Mouse (Mus musculus): ENCODE results near the gene Ssna1. TPM values are rescaled to one million over a fixed set of nuclear protein-coding genes. Genes with fewer than 3 reads are reported as not detected.

Gene Ssna1
- total RNA-seq (2015; ENCODE audit: low replicate concordance) = 114 and 128 TPM in 2 replicates
- total RNA-seq (2017; ENCODE audit: low replicate concordance) = 46.2 and 81.0 TPM in 2 replicates

- peak; percentile 90 for ATAC-seq (replicated peaks; ENCODE audit: low FRiP score, poor library complexity, severe bottlenecking)
Observed at GRCm38 (mm10) chr2:25271827-25272511, at the start of gene Ssna1, which contains the start of gene Anapc2. TSS of gene Ssna1 (minus strand) at chr2:25272438. TSS of gene Anapc2 (plus strand) at chr2:25272478.

- no peak for ATAC-seq (replicated peaks; ENCODE audit: low FRiP score, poor library complexity, severe bottlenecking)
Observed at GRCm38 (mm10) chr2:25320084-25320483, 47.8 kb upstream of the Ssna1 start.

GRCm38 (mm10) chr2:25318971-25319773 lies 46.9 kb upstream of the Ssna1 start, which contains the start of gene Grin1:
TSS of gene Grin1 (minus strand) at chr2:25319187.
- ATAC-seq (replicated peaks; ENCODE audit: low FRiP score, poor library complexity, severe bottlenecking) = no peak

- no peak for ATAC-seq (replicated peaks; ENCODE audit: low FRiP score, poor library complexity, severe bottlenecking)
Observed at GRCm38 (mm10) chr2:25318119-25318966, 46.1 kb upstream of the Ssna1 start.

- ATAC-seq (replicated peaks; ENCODE audit: low FRiP score, poor library complexity, severe bottlenecking) = no peak
Observed at GRCm38 (mm10) chr2:25311491-25311891, 39.3 kb upstream of the Ssna1 start.

GRCm38 (mm10) chr2:25310969-25311368 lies 38.7 kb upstream of the Ssna1 start:
- no peak for ATAC-seq (replicated peaks; ENCODE audit: low FRiP score, poor library complexity, severe bottlenecking)

GRCm38 (mm10) chr2:25310180-25310579 lies 37.9 kb upstream of the Ssna1 start:
- no peak for ATAC-seq (replicated peaks; ENCODE audit: low FRiP score, poor library complexity, severe bottlenecking)

GRCm38 (mm10) chr2:25305587-25306359 lies 33.5 kb upstream of the Ssna1 start:
- ATAC-seq (replicated peaks; ENCODE audit: low FRiP score, poor library complexity, severe bottlenecking) = no peak

- 0 out of 2 replicates have a peak, but pooled peaks have one; percentile 7 for ATAC-seq (replicated peaks; ENCODE audit: low FRiP score, poor library complexity, severe bottlenecking)
Observed at GRCm38 (mm10) chr2:25304657-25305541, 32.7 kb upstream of the Ssna1 start.

- ATAC-seq (replicated peaks; ENCODE audit: low FRiP score, poor library complexity, severe bottlenecking) = no peak
Observed at GRCm38 (mm10) chr2:25303931-25304656, 31.9 kb upstream of the Ssna1 start.

- no peak for ATAC-seq (replicated peaks; ENCODE audit: low FRiP score, poor library complexity, severe bottlenecking)
Observed at GRCm38 (mm10) chr2:25303452-25303851, 31.2 kb upstream of the Ssna1 start.

GRCm38 (mm10) chr2:25298046-25298445 lies 25.8 kb upstream of the Ssna1 start:
- no peak for ATAC-seq (replicated peaks; ENCODE audit: low FRiP score, poor library complexity, severe bottlenecking)

GRCm38 (mm10) chr2:25297093-25297492 lies 24.9 kb upstream of the Ssna1 start:
- ATAC-seq (replicated peaks; ENCODE audit: low FRiP score, poor library complexity, severe bottlenecking) = no peak

- ATAC-seq (replicated peaks; ENCODE audit: low FRiP score, poor library complexity, severe bottlenecking) = no peak
Observed at GRCm38 (mm10) chr2:25293706-25294105, 21.5 kb upstream of the Ssna1 start.

- ATAC-seq (replicated peaks; ENCODE audit: low FRiP score, poor library complexity, severe bottlenecking) = peak; percentile 58; the same call in 1 of the 2 replicates
Observed at GRCm38 (mm10) chr2:25292856-25293255, 20.6 kb upstream of the Ssna1 start.

GRCm38 (mm10) chr2:25292054-25292544 lies 19.9 kb upstream of the Ssna1 start:
- no peak for ATAC-seq (replicated peaks; ENCODE audit: low FRiP score, poor library complexity, severe bottlenecking)
